Mouse (Mus musculus) MEL (cell line): ENCODE results near the gene Tenm3. TPM values are rescaled to one million over a fixed set of nuclear protein-coding genes. Genes with fewer than 3 reads are reported as not detected.

Experiments
- DNase-seq: peaks from one replicate; pipeline ENCODE4 v3.0.0; 2011; ENCODE audit warnings: low read depth, low spot score
- H3K27ac ChIP-seq: 2 replicates; pipeline ENCODE4 v1.5.1; 2012; ENCODE audit warnings: low read depth, mild to moderate bottlenecking, control low read depth, low read length, moderate library complexity; ENCODE audit not compliant: control insufficient read depth
- H3K27me3 ChIP-seq, 2 experiments: fragments of 150-350 bp in 1 of 2; sonication (generic) in 1 of 2; 2 replicates each; pipeline ENCODE4 v1.6.1; 2012; ENCODE audit warnings: low read length in 2 of 2, mild to moderate bottlenecking in 2 of 2, improper control_type of control experiment in 1 of 2, moderate library complexity in 1 of 2; ENCODE audit not compliant: insufficient read depth in 2 of 2, control insufficient read depth in 1 of 2
- H3K36me3 ChIP-seq, 2 experiments: 2 replicates each; pipeline ENCODE4 v1.6.1; 2012 to 2014; ENCODE audit warnings: low read length in 2 of 2, improper control_type of control experiment in 1 of 2, inconsistent platforms in 1 of 2, mild to moderate bottlenecking in 1 of 2; ENCODE audit not compliant: insufficient read depth in 2 of 2, control insufficient read depth in 1 of 2
- H3K4me1 ChIP-seq, 2 experiments: fragments of 150-350 bp in 1 of 2; sonication (generic) in 1 of 2; 2 replicates each; pipeline ENCODE4 v1.6.1; 2012; ENCODE audit warnings: low read length in 2 of 2, improper control_type of control experiment in 1 of 2, mild to moderate bottlenecking in 1 of 2; ENCODE audit not compliant: insufficient read depth in 2 of 2, control insufficient read depth in 1 of 2
- H3K4me3 ChIP-seq, 2 experiments: fragments of 150-350 bp in 1 of 2; sonication (generic) in 1 of 2; 2 replicates each; pipeline ENCODE4 v1.5.1; 2012; ENCODE audit warnings: low read depth in 2 of 2, low read length in 2 of 2, mild to moderate bottlenecking in 2 of 2, moderate library complexity in 2 of 2, control low read depth in 1 of 2, improper control_type of control experiment in 1 of 2; ENCODE audit not compliant: control insufficient read depth in 1 of 2, insufficient read depth in 1 of 2
- H3K79me2 ChIP-seq: 2 replicates; pipeline ENCODE4 v1.6.1; 2012; ENCODE audit warnings: mild to moderate bottlenecking, low read length, moderate library complexity; ENCODE audit not compliant: control insufficient read depth, poor library complexity, insufficient read depth
- H3K9ac ChIP-seq: 2 replicates; pipeline ENCODE4 v1.6.1; 2012; ENCODE audit warnings: low read depth, mild to moderate bottlenecking, control low read depth, low read length, moderate library complexity; ENCODE audit not compliant: control insufficient read depth, poor library complexity, severe bottlenecking
- H3K9me3 ChIP-seq: fragments of 150-350 bp; sonication (generic); replicated peaks from 2 replicates; pipeline ENCODE4 v1.6.1; 2012; ENCODE audit warnings: mild to moderate bottlenecking, low read length, improper control_type of control experiment, moderate library complexity; ENCODE audit not compliant: insufficient read depth
- CHD1 ChIP-seq: IDR thresholded peaks from 2 replicates; pipeline ENCODE4 v1.6.1; 2012; ENCODE audit warnings: low read depth, mild to moderate bottlenecking, inconsistent platforms, low read length, improper control_type of control experiment
- CTCF ChIP-seq, 3 experiments: IDR thresholded peaks in 2 of 3; conservative IDR thresholded peaks in 1 of 3; 2 replicates each; pipeline ENCODE4 v1.5.1; 2011 to 2012; ENCODE audit warnings: low read length in 3 of 3, low read depth in 2 of 3, mild to moderate bottlenecking in 2 of 3, improper control_type of control experiment in 1 of 3, inconsistent platforms in 1 of 3, mixed read lengths in 1 of 3, moderate library complexity in 1 of 3; ENCODE audit not compliant: control insufficient read depth in 1 of 3, insufficient read depth in 1 of 3, poor library complexity in 1 of 3, severe bottlenecking in 1 of 3
- ELF1 ChIP-seq: IDR thresholded peaks from 2 replicates; pipeline ENCODE4 v1.6.1; 2014; ENCODE audit warnings: low read depth, mild to moderate bottlenecking, inconsistent platforms, low read length, improper control_type of control experiment, moderate library complexity
- EP300 ChIP-seq, 2 experiments: IDR thresholded peaks; 2 replicates each; pipeline ENCODE4 v1.6.1; 2011; ENCODE audit warnings: improper control_type of control experiment in 2 of 2, low read length in 2 of 2, low read depth in 1 of 2, mild to moderate bottlenecking in 1 of 2
- ETS1 ChIP-seq: IDR thresholded peaks from 2 replicates; pipeline ENCODE4 v1.6.1; 2012; ENCODE audit warnings: low read depth, mild to moderate bottlenecking, inconsistent platforms, low read length, improper control_type of control experiment, moderate library complexity
- GATA1 ChIP-seq: IDR thresholded peaks from 2 replicates; pipeline ENCODE4 v1.6.1; 2011; ENCODE audit warnings: low read depth, low read length, improper control_type of control experiment
- JUND ChIP-seq: IDR thresholded peaks from 2 replicates; pipeline ENCODE4 v1.6.1; 2011; ENCODE audit warnings: low read depth, mild to moderate bottlenecking, improper control_type of control experiment, low read length
- MAFK ChIP-seq: IDR thresholded peaks from 2 replicates; pipeline ENCODE4 v1.6.1; 2011; ENCODE audit warnings: low read depth, mild to moderate bottlenecking, low read length, improper control_type of control experiment, borderline replicate concordance
- MAX ChIP-seq: IDR thresholded peaks from 2 replicates; pipeline ENCODE4 v1.6.1; 2011; ENCODE audit warnings: low read length, improper control_type of control experiment
- MAZ ChIP-seq: IDR thresholded peaks from 2 replicates; pipeline ENCODE4 v1.6.1; 2012; ENCODE audit warnings: low read depth, mild to moderate bottlenecking, inconsistent platforms, low read length, improper control_type of control experiment
- MXI1 ChIP-seq: IDR thresholded peaks from 2 replicates; pipeline ENCODE4 v1.6.1; 2011; ENCODE audit warnings: mild to moderate bottlenecking, low read depth, low read length, improper control_type of control experiment
- MYB ChIP-seq: IDR thresholded peaks from 2 replicates; pipeline ENCODE4 v1.6.1; 2011; ENCODE audit warnings: mild to moderate bottlenecking, low read depth, low read length, improper control_type of control experiment
- MYC ChIP-seq: IDR thresholded peaks from 2 replicates; pipeline ENCODE4 v1.6.1; 2011; ENCODE audit warnings: low read depth, mild to moderate bottlenecking, low read length, improper control_type of control experiment, moderate library complexity
- NELFE ChIP-seq: IDR thresholded peaks from 2 replicates; pipeline ENCODE4 v1.6.1; 2011; ENCODE audit warnings: low read depth, low read length, improper control_type of control experiment
- POLR2AphosphoS5 ChIP-seq: IDR thresholded peaks from 2 replicates; pipeline ENCODE4 v1.6.1; 2012; ENCODE audit warnings: low read depth, borderline replicate concordance, mild to moderate bottlenecking, inconsistent platforms, low read length, moderate library complexity, mixed read lengths
- RAD21 ChIP-seq: IDR thresholded peaks from 2 replicates; pipeline ENCODE4 v1.6.1; 2011; ENCODE audit warnings: mild to moderate bottlenecking, low read depth, low read length, improper control_type of control experiment
- RCOR1 ChIP-seq: IDR thresholded peaks from 2 replicates; pipeline ENCODE4 v1.6.1; 2012; ENCODE audit warnings: low read depth, mild to moderate bottlenecking, inconsistent platforms, low read length, improper control_type of control experiment
- SIN3A ChIP-seq: IDR thresholded peaks from 2 replicates; pipeline ENCODE4 v1.6.1; 2012; ENCODE audit warnings: low read length, improper control_type of control experiment, inconsistent platforms
- SMC3 ChIP-seq: IDR thresholded peaks from 2 replicates; pipeline ENCODE4 v1.6.1; 2011; ENCODE audit warnings: low read depth, low read length, improper control_type of control experiment
- TAL1 ChIP-seq: IDR thresholded peaks from 2 replicates; pipeline ENCODE4 v1.6.1; 2012; ENCODE audit warnings: mild to moderate bottlenecking, inconsistent platforms, low read length, moderate library complexity, mixed read lengths
- TCF12 ChIP-seq: IDR thresholded peaks from 2 replicates; pipeline ENCODE4 v1.6.1; 2014; ENCODE audit warnings: low read depth, mild to moderate bottlenecking, inconsistent platforms, low read length, improper control_type of control experiment, moderate library complexity
- UBTF ChIP-seq: IDR thresholded peaks from 2 replicates; pipeline ENCODE4 v1.6.1; 2012; ENCODE audit warnings: low read depth, mild to moderate bottlenecking, inconsistent platforms, low read length, improper control_type of control experiment, moderate library complexity, borderline replicate concordance; ENCODE audit not compliant: insufficient read depth
- ZC3H11A ChIP-seq: IDR thresholded peaks from 2 replicates; pipeline ENCODE4 v1.6.1; 2012; ENCODE audit warnings: low read depth, mild to moderate bottlenecking, inconsistent platforms, low read length, improper control_type of control experiment
- ZKSCAN1 ChIP-seq: IDR thresholded peaks from 2 replicates; pipeline ENCODE4 v1.6.1; 2012; ENCODE audit warnings: low read depth, mild to moderate bottlenecking, inconsistent platforms, low read length, improper control_type of control experiment, moderate library complexity
- ZMIZ1 ChIP-seq: IDR thresholded peaks from 2 replicates; pipeline ENCODE4 v1.6.1; 2012; ENCODE audit warnings: low read depth, mild to moderate bottlenecking, inconsistent platforms, low read length, improper control_type of control experiment, moderate library complexity
- ZNF384 ChIP-seq: IDR thresholded peaks from 2 replicates; pipeline ENCODE4 v1.6.1; 2012; ENCODE audit warnings: low read depth, mild to moderate bottlenecking, inconsistent platforms, low read length, improper control_type of control experiment
- polyA plus RNA-seq, 2 experiments: library from polyadenylated mRNA; stranded (reverse) in 1 of 2; unstranded in 1 of 2; fragments of >175 nt in 1 of 2; fragments of >200 nt in 1 of 2; gene quantifications; 2 replicates each; pipeline versions ENCODE4 v1.2.1 to v1.2.4; 2012; ENCODE audit warnings: low replicate concordance in 2 of 2, low read depth in 1 of 2; ENCODE audit not compliant: insufficient read length in 2 of 2, insufficient read depth in 1 of 2, missing spikeins in 1 of 2
- total RNA-seq: library from RNA; depleted of rRNA; stranded (reverse); fragments of 300-350 nt; gene quantifications from 2 replicates; pipeline ENCODE4 v1.2.3, GENCODE M21; 2012

The Tenm3 gene
- total and polyA plus RNA-seq, 3 experiments = not detected

GRCm38 (mm10) chr8:48665193-48665592, 178.6 kb downstream of the Tenm3 start:
- no peaks in the 10 kb centered on the region for H3K36me3 ChIP-seq
- no peaks in the 10 kb centered on the region for H3K9me3 ChIP-seq
- H3K79me2 ChIP-seq = no peaks in the 10 kb centered on the region
- no peak overlapping the region for H3K4me3 ChIP-seq
- no peaks in the 10 kb centered on the region for H3K27me3 ChIP-seq
- H3K27ac ChIP-seq = no peak overlapping the region
- H3K4me1 ChIP-seq = no peaks in the 10 kb centered on the region
- no peak overlapping the region for H3K9ac ChIP-seq
- DNase-seq = no peak
- TF ChIP-seq NELFE = no peak
- no peak for TF ChIP-seq ZNF384
- no peak for TF ChIP-seq MAX
- no peak for TF ChIP-seq GATA1
- TF ChIP-seq MYC = no peak
- TF ChIP-seq TCF12 = no peak
- no peak for TF ChIP-seq RAD21
- no peak for TF ChIP-seq SMC3
- TF ChIP-seq CHD1 = no peak
- no peak for TF ChIP-seq ETS1
- no peak for TF ChIP-seq SIN3A
- no peak for TF ChIP-seq MAZ
- TF ChIP-seq EP300 (IDR thresholded peaks at IDR 0.05; ENCODE audit: low read depth in 1 of 2, low read length in 2 of 2) = no peak
- no peak for TF ChIP-seq ZKSCAN1
- no peak for TF ChIP-seq ELF1
- TF ChIP-seq MXI1 = no peak
- no peak for TF ChIP-seq ZC3H11A
- no peak for TF ChIP-seq ZMIZ1
- TF ChIP-seq POLR2AphosphoS5 = no peak
- TF ChIP-seq RCOR1 = no peak

DNA sequence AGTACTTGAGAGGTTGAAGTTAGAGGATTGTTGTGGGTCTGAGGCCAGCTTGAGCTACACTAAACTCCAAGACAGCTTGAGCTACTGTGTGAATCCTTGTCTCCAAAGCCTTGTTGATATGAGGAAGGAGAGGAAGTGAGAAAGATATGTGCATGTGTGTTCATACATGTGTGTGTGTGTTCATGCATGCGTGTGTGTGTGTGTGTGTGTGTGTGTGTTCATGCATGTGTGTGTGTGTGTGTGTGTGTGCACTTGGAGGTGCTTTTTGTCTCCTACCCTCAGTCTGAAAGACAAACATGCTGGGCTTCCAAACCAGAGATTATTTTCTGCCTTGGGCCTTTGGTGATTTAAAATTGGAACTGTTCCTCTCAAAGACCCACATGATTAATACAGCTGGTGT, 184.5 kb downstream of the Tenm3 start:
- no peak overlapping the region for H3K4me3 ChIP-seq
- H3K36me3 ChIP-seq = no peaks in the 10 kb centered on the region
- no peak overlapping the region for H3K27ac ChIP-seq
- no peaks in the 10 kb centered on the region for H3K4me1 ChIP-seq
- no peak overlapping the region for H3K9ac ChIP-seq
- no peak for DNase-seq
- H3K79me2 ChIP-seq = no peaks in the 10 kb centered on the region
- H3K9me3 ChIP-seq = no peaks in the 10 kb centered on the region
- H3K27me3 ChIP-seq = no peaks in the 10 kb centered on the region
- TF ChIP-seq JUND = no peak
- no peak for TF ChIP-seq GATA1
- no peak for TF ChIP-seq RAD21
- TF ChIP-seq MYB = no peak
- TF ChIP-seq MAZ = no peak
- no peak for TF ChIP-seq ETS1
- no peak for TF ChIP-seq CTCF (IDR thresholded peaks at IDR 0.05 in 2 of 3, conservative IDR thresholded peaks at IDR 0.05 in 1 of 3; ENCODE audit: control insufficient read depth in 1 of 3, insufficient read depth in 1 of 3, low read depth in 2 of 3, low read length in 3 of 3, poor library complexity in 1 of 3, severe bottlenecking in 1 of 3)
- TF ChIP-seq EP300 (IDR thresholded peaks at IDR 0.05; ENCODE audit: low read depth in 1 of 2, low read length in 2 of 2) = no peak
- TF ChIP-seq UBTF = no peak
- no peak for TF ChIP-seq ZMIZ1
- no peak for TF ChIP-seq MAX
- no peak for TF ChIP-seq ZNF384
- TF ChIP-seq TAL1 = no peak
- TF ChIP-seq MAFK = no peak
